Mouse (Mus musculus): ENCODE measurements around the gene Pitpnb. TPM values are rescaled to one million over a fixed set of nuclear protein-coding genes. Genes with fewer than 3 reads are reported as not detected.

Gene Pitpnb
- total RNA-seq, 2 experiments from 2014 or later: 78.6 to 82.7 TPM

DNA sequence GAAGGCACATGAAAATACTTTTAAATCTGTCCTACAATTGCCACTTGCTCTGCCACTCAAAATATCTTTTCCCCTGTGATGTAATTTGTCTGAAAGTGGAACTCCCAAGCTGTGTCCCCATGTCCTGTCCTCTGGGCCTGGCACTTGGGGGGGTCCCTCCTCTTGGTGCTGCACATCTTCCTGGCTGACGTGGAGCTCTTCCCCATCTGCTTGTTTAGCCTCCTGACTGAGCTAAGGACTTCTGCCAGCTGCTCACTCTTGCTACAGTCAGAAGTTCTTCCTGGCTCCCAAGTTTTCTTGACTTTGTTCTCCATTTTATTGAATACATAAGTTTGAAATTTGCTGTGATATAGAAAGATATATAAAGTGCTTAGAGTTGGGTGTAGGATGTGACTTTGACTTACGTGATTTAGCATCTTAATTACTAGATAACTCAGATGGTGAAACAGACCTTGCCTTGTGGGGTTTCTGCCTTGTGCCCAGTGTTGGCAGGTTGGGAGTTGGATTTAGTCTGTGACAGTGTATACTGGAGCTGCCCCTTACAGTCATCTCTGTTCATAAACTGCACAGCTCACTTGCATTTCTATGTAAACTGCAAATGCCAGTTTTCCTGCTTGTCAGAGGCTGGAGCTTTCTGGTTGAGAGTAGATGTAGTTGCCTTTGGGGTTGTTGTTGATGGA, 14.3 kb downstream of the Pitpnb start:
- DNase-seq: no peak

DNA sequence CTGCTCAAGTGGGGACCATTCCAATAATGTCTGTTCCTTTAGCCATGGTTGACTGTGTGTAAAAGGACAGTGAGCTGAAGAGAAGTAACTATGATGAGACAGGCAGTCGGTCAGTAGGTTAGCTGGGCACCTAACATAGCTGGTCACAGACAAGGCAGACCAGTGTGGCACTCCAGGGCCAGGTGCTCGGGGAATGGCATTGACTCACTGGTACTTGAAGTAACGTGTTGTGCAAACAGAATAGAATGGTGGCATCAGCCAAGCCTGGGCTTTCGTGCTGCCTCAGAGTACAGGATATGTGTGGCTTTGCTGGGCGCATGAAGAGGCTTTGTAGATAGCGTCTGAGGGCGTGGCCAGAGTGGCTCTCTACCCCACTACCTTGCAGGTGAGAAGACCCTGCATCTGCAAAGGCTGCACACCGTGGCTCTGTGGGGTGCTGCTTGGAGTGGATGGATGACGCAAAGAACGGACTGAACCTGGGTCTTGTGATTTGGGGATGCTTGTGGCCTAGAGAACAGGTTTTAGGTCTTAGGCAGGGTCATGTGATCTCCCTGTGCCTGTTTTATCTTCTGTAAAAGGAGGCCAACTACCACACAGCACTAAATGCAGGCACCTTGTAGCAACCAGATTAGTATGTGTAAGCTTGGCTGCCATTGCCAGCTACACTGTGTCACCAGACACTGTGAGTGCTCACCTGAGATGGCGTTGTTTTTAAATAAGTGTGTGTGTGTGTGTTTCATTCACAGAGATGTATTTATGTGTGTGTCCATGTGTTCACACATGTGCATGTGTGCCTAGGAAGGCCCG, 26.5 kb downstream of the Pitpnb start:
- DNase-seq: no peak

DNA sequence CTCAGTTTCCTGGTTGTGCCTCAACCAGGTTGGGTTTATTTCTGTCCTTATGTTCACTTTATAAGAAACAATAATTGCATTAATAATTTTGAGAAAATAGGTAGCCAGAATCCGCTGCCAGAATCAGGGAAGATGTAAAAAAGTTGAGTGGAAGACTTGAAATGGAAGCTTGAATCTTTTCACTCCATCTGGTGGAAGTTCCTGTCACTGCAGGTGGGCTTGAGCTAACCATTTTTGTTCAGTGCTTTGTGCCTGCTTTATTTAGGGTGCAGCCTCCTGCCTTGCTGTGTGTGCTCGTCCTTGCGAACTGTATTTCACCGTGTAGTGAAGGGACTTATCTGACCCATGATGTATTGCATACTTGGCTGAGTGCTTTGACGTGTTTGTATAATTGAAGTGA, 30.0 kb downstream of the Pitpnb start:
- DNase-seq: no peak

DNA sequence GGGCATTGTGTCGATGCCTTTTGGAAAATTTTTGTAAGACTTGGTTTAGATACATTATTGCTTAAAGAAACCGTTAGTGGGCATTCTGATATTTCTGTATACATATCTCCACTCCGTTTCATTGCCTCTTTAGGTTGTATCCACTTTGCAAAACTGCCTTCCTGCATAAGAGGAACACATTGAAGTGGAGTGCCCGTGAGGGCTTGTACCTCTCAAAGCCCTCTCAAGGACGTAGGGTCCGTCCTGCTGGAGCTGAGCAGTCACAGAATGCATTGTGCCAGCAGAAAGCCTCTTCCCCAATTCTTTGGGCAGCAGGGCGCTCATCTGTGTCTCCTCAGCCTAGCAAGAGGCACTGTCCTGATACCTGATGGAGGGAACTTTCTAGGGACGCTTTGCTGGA, 30.5 kb downstream of the Pitpnb start:
- DNase-seq: no peak

DNA sequence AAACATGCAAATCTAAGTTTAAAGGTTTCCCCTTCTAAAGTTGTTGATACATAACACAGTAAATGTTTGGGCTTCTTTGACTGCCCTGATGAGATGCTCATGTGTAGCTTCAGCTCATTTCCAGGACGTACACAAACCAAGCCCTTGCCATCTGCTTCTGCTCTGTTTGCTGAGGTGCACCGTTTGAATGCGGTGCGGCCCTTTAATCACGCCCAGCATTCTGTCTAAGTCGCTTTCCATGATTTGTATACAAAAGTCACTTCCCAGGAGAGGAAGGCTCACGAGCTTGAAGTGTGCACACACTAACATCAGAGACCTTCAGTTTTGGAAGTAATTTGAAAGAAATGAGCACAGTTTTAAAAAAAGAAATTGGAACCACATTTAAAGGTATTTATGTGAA, 31.3 kb downstream of the Pitpnb start:
- no peak for DNase-seq

DNA sequence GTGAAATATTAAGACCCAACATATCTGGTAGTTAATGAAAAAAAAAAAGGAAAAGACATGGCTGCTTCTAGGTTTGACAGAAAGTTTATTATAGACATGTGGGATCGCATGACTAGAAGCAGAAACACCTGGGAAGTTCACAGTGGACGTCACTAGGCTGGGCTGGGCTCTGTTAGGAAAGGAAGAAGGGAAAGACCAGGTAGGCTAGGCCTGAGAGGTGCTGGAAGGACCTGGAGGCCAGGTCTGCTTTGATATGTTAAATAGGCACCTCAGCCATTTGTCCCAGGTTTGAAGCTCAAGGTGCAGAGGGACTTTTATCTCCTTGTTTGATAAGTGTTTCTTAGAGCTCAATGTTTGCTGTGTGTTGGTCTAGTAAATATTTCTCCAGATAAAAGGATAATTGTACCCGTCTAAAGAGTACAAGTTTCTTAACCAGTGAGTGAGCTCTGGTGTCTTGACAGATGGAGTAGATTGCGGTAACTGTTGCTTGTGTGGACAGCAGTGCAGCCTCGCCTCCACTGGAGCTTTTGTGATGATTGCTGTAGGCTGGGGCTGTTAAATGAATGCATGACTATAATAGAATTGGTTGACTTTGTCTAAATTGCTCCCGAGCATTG, 33.0 kb downstream of the Pitpnb start:
- DNase-seq: no peak

DNA sequence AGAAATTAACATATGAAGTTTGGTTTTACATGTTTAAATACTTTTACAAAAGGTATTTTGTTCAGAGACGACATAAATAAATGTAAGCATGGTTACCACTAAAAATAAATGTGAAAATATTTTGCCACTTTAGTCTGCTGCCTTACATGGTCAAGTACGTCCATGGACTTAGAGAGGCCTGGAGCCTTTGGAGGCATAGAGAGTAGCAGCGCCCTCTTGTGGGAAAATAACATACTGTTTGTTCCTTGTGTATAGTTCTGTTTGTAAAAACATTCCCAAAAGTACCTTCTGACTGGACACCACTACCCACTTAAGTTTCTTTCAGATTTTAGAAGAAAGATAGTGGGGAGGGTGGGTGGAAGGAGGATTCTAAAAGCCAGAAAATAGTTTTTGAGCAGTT, 34.0 kb downstream of the Pitpnb start:
- no peak for DNase-seq

DNA sequence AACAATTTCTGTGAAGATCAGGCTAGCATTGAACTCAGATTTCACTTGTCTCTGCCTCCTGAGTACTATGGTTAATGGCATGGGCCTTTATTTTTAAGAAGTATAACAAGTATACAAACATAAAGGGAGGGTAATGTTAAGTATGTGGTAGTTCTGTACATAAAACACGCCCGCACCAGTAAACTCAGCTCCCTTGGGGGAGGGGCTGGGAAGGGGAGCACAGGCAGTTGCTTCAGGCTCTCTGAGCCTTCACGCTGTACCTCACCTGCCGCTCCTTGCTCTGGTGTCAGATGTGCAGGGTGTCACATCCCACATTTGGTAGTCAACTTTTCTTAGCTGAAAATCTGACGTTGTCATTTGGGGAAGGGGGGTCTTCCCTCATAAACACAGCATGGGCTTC, 35.6 kb downstream of the Pitpnb start:
- no peak for DNase-seq

DNA sequence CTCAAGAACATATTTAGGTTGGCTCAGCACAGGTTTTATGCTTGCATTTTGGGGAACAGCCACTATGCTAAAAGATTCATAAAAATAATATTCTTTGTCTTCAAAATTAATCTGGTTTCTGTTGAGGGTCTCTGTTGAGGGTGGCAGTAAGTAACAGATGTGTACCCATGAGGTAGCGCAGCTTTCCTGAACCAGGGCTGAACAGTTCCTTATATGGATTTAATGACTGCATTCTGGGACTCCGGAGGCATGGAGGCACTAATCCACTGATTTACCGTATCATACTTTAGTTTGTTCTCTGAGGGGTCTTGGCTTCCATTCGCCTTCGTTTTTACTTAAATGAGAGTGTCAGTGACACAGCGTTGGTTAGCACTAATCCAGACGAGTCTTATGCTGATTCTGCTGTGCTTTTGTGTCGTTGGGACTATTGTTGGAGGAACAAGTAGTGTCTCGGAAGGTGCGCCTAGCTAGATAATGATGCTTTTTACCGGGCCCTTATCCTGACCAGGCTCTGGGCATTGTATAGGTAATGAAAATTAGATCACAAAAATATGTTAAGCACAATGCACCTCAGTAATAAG, 37.5 kb downstream of the Pitpnb start:
- DNase-seq: no peak

DNA sequence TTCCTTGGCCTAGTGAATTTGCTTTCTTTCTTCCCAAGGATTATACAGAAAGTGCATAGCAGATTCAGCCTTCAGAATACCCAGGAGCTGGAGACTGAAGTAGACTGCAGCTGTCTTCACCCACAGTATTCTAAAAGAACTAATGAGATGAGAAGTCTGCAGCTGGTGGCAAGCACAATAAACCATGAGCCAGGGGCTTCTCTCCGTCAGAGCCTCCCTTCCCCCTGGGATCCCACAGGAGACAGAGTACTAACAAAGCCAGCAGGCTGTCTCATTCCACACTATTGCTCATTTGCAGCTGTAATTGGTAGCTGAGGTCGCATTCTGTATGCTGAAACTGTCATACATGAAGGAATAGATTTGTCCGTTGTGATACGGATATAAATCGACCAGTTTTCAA, 38.0 kb downstream of the Pitpnb start:
- DNase-seq: no peak

DNA sequence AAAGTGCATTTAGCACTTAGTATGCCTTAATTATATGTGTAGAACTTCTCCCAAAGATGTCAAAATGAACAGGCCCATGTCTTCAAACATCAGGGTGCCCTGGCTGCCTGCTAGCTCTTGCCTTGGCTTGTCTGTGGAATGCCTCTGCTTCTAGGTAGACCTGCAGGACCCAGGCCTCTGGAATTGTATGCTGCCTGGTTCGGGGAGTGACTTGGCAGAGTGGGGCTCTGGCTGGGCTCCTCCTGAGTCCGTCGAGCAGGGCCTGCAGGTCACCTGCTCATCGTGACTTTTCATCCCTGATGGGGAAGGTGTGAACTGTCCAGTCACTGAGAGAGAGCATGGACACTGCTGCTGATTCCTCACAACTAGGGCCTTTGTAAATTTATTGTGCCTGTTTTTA, 45.1 kb downstream of the Pitpnb start:
- no peak for DNase-seq

DNA sequence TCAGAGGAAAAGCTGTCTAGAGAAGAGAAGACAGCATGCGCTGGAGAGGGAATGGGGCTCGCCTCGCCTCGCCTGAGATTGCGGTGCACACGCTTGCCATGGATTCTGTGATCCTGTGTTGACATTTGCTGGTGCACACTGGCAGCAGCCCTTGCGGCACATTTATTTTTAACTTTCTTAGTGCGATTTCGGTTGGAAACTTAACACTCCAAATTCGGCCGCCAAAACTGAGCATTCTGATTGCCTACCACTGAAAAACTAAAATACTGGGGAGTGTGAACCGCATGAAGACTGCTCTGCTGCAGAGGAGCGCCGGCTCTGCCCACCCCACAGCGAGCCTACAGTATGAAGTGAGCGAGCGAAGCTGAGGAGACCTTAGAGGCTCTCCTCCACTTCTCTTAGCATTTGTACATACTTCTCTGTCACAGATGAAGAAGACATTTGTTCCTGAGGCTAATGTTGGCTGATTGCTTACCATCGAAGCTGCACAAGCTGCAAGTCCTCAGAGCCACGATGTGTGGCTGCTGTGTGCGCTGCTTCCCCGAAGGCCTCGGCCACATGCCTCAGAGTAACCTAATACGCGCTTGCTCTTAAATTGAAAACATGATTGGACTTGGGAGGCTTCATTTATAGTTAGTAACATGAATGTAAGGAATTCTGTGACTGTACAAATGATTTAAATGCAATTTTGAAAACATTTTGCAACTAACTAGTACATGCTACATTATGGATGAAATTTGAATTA, 45.9 kb downstream of the Pitpnb start:
- DNase-seq: no peak

DNA sequence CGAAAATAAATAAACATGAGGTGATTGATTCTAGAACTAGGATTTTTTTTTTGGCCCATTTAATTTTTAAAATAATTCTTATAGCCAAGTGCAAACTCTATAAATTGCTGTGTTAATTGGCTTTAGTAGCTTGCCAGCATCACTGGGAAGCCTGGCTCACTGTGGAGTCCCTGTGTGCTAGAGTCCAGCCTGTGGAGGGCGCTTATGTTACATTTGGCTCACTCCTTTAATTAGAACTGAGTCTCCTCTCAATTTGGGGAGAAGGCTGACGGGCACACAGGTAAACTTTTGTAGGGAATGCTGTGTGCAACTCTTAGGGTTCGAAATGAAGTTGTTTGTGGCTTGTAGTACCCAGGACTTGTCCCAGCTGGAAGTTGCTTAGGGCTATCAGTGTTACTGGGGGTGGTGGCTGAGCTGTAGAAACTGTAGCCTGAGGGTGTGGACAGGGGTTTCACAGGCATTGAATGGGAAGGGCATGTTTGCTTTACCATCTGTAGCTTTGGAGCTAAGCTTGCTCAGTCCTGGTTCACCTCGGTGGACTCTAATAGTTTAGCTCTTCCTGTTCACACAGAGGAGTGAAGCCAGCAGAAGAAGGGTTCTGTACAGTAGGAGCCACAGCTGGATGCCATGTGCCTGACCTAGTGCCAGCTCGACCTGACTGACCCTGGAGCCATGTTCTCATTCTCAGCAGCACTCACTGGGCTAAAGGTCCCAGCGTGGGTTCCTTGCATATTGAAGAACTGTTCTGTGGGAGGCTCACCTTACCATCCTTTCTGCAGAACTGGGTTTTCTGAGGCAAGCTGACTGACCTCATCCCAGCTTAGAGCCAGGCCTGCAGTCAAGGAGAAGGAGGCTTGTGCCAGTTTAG, 47.8 kb downstream of the Pitpnb start:
- DNase-seq: no peak

DNA sequence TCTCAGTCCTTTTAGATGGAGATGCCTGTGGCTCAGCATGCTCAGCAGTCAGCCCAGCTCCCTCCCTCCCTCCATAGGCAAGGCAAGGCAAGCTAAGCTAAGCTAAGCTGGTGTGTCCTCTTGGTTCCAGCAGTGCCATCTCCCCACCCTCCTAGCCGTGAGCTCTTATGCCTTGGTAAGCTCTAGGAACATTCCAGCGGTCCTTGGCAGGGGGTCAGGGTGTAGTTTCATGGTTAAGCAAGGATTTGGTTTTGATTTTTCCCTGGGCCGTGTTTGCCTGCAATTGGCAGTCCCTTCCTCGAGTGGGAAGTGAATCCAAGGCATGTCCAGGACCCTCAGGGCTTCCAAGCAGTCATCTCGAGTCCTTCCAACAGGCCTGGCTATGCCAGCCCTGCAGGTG, 52.8 kb downstream of the Pitpnb start:
- no peak for DNase-seq

DNA sequence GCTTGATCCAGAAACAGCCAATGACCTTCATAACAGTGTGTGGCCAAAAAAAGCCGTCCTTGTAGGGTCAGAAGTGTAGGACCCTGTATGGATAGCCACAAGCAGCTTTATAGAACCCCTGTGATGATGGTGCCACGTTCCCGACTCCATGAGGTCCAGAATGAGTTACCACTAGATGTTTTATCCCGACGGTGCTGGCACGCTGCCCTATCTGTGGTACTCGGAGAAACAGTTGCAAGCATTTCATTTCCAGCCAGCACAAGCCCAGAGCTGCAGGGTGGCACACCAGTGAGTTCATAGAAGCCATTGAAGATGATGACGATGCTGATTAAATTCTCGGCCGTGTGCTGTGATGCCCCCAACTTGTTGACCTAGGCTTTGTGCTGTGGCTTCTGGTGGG, 60.3 kb downstream of the Pitpnb start:
- no peak for DNase-seq

DNA sequence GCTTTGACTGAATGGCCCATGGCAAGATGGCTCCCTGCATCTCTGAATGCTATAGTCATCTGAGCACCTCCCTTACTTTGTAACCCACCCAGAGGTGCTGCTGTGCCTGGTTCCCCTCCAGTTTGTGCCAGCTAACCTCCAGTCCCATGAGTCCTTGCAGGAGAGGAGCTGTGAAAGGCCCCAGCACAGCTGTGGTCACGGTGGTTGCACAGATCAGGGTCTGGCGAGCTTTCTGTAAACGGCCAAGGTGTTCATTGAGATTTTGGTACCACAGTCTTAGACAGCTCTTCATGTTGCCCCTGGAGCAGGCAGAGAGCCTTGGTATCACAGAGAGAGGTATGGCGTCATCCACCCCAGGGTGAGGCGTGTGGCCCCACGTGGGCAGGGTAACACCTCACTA, 60.9 kb downstream of the Pitpnb start:
- no peak for DNase-seq

DNA sequence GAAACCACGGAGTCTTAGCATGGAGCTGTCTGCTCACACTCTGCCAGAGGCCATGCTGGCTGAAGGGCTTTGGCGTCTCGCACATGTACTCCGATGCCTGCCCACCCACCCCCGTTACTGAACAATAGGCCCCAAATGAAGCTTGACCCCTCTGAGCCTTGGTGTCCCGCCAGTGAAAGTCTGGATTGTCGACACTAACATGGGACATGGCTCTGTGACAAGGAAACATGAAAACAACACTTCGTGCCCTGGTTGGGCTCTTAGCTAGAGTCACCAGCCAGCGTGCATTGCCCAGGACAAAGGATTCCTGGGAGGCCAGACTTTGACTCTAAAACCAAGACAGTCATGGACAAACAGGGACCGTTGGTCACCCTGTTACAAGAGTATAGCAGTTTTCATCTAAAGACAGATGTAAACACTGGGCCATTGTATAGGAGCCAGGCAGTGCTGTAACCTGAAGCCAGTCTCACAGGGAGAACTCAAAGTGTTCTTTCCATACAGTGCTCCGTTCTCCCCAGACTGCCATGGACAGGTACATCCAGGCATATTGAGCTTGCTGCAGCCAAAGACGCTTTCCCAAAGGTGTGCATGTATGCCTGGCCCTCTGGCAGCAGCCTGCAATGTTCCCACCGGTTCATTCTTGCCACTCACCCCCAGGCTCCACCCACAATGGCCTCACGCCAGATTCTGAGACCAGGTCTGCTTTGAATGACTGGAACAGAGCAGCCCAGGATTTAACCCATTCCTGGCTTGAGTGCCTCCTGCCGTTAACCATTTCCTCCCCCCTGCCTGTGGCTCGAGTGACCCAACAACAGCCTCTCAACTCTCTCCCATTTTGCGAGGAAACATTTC, 63.0 kb downstream of the Pitpnb start:
- DNase-seq: peak in 1 of 2 experiments; percentile 33

DNA sequence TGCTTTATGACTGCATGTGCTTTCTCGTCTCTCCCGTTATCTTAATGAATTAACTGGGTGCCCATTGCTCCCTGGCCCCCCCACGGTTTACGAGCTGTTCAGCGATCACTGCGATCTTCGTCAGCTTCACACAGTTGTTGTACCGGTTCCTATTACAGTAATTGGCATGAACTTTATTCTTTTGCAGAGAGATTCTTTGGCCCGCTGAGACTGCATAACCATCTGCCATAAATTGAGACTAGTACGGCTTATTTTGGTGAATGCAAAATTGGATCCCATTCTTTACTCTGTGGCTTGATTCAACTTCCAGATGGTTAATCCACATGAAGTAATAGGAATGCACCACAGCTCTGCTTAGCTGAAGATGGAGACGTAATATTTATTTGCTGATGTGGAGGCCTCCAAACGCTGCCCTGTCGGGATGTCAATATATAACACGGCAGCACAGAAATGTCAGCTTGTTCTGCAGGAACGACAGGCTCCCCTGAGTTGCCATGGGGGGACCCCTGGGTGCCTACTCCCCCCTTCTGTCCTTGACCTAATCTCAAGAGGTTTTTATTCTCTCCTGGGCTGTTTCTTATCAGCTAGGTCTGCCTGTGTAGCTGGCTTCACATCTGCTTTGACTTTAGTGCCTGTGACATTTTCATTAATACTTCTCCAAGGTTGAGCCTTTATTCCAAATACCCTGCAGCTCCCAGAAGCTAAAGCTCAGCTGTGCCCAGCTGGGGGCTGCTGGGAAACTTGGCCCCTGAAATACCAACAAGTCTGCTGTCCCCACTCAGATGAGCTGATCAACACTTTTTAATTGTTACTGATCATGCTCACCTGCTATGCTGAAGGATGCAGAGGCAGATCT, 63.9 kb downstream of the Pitpnb start:
- peak; percentile 39 to 50 for DNase-seq

DNA sequence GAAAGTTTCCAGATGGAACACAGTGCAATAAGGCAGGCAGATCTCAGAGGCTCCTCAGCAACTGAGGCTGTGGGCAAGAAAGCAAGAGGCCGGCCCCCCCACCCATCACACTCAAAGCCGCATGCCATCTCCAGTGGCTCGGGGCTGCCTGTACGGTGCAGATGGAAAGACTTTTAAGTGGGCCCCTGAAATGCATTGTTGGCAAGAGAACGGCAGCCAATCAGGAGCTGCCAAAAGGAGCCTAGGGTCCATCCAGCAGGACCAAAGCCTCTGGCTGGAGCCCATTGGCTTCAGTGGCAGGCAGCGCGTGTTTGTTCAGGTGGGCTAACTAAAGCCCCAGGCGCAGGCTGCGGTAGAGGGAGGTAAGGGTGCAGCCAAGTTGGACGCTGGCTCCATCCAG, 65.2 kb downstream of the Pitpnb start:
- DNase-seq: no peak

DNA sequence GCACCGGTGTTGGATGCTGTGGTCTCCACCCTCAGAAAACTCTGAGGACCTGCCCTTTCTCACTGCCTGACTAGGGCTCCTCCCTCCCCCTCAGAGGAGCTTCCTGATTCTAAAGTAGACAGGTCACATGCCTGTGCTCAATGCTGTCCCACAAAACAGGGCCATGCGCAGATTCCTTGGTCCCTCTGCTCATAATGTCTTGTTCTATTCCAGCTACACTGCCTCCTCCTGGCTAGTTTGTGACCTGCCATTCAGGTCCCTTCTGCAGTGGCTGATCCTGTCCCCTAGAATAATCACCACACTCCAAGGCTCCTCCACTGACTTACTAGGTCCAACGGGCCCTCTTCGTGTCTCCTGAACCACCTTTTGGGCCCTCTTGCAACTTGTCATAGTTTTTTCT, 65.6 kb downstream of the Pitpnb start:
- DNase-seq: no peak

Data from layer of hippocampus, postnatal 36 days (tissue).